Mouse (Mus musculus): ENCODE measurements around the gene Tbx3. TPM values are rescaled to one million over a fixed set of nuclear protein-coding genes. Genes with fewer than 3 reads are reported as not detected.

The Tbx3 gene
- polyA plus RNA-seq, 1 experiment from 2014 or later: 12.8 TPM

DNA sequence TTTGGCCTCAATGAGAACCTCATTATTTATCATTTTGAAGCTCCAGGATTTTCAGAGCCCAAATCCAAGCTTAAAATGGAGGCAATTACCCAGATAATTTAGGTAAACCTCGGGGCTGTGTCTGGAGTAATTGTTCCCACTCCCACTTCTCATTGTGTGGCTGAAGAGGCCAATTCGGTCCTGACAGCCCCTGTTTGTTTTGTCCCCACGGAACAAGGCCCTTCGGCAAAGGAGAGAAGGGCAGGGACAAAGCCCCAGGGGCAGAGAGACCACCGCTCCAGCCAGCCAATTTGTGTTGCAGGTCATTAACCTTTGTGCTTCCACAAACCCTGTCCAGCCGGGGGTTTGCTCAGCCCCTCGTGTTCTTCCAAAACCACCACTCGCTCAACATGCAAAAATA lies 24.4 kb downstream of the Tbx3 start:
- peaks cover 14% of the 10 kb centered on the region for H3K27me3 ChIP-seq (ENCODE audit: control insufficient read depth, insufficient read depth, low read length)
- ATAC-seq (replicated peaks; ENCODE audit: insufficient number of reproducible peaks, low FRiP score, low TSS enrichment): no peak
- WGBS (ENCODE audit: insufficient replicate concordance): 43% methylated on average over 8 of the region's 8 CpGs
- H3K36me3 ChIP-seq (ENCODE audit: control insufficient read depth, insufficient read depth, low read length): no peaks in the 10 kb centered on the region
- H3K9me3 ChIP-seq (replicated peaks; ENCODE audit: control insufficient read depth, low read length): no peaks in the 10 kb centered on the region
- no peaks in the 10 kb centered on the region for H3K4me1 ChIP-seq (ENCODE audit: control insufficient read depth, insufficient read depth, low read length)
- H3K27ac ChIP-seq (ENCODE audit: low read depth, low read length): no peak overlapping the region
- no peak overlapping the region for H3K4me2 ChIP-seq
- no peak overlapping the region for H3K4me3 ChIP-seq (ENCODE audit: low read depth, low read length)
- no peak overlapping the region for H3K9ac ChIP-seq (ENCODE audit: low read depth, low read length)

DNA sequence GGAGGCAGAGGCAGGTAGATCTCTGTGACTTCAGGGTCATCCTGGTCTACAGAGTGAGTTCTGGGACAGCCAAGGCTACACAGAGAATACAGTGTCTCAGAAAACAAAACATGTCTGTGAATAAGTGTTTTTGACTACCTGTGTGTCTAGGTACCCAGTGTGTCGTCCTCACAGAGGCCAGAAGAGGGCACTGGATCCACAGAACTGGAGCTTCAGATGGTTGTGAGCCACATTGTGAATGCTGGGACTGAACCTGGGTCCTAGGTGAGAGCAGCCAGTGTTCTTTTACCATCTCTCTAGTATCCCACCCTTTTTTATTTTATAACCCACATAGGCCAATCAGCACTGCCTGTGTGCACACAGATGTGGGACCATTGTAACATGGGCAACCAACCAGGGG lies 32.6 kb downstream of the Tbx3 start:
- Histone ChIP-seq H3K4me1 (ENCODE audit: control insufficient read depth, insufficient read depth, low read length) (0 out of 2 replicates have a peak, but pooled peaks cover 2% of the 10 kb centered on the region), H3K4me3 (ENCODE audit: low read depth, low read length) (no peak overlapping the region), H3K36me3 (ENCODE audit: control insufficient read depth, insufficient read depth, low read length) (no peaks in the 10 kb centered on the region), H3K27ac (ENCODE audit: low read depth, low read length) (no peak overlapping the region), H3K4me2 (no peak overlapping the region), H3K27me3 (ENCODE audit: control insufficient read depth, insufficient read depth, low read length) (peaks cover 21% of the 10 kb centered on the region), H3K9ac (ENCODE audit: low read depth, low read length) (no peak overlapping the region), H3K9me3 (replicated peaks; ENCODE audit: control insufficient read depth, low read length) (no peaks in the 10 kb centered on the region)
- ATAC-seq (replicated peaks; ENCODE audit: insufficient number of reproducible peaks, low FRiP score, low TSS enrichment): no peak
- 70% methylated on average over 1 of the region's 1 CpGs for WGBS (ENCODE audit: insufficient replicate concordance)

GRCm38 (mm10) chr5:119704900-119705299 lies 34.4 kb downstream of the Tbx3 start:
- WGBS (ENCODE audit: insufficient replicate concordance): 58% methylated on average over 7 of the region's 7 CpGs
- H3K9ac ChIP-seq (ENCODE audit: low read depth, low read length): no peak overlapping the region
- H3K27me3 ChIP-seq (ENCODE audit: control insufficient read depth, insufficient read depth, low read length): peaks cover 31% of the 10 kb centered on the region
- H3K9me3 ChIP-seq (replicated peaks; ENCODE audit: control insufficient read depth, low read length): no peaks in the 10 kb centered on the region
- H3K27ac ChIP-seq (ENCODE audit: low read depth, low read length): no peak overlapping the region
- H3K36me3 ChIP-seq (ENCODE audit: control insufficient read depth, insufficient read depth, low read length): no peaks in the 10 kb centered on the region
- H3K4me2 ChIP-seq: no peak overlapping the region
- ATAC-seq (replicated peaks; ENCODE audit: insufficient number of reproducible peaks, low FRiP score, low TSS enrichment): no peak
- H3K4me1 ChIP-seq (ENCODE audit: control insufficient read depth, insufficient read depth, low read length): 0 out of 2 replicates have a peak, but pooled peaks cover 2% of the 10 kb centered on the region
- H3K4me3 ChIP-seq (ENCODE audit: low read depth, low read length): no peak overlapping the region

GRCm38 (mm10) chr5:119706467-119706866 lies 36.0 kb downstream of the Tbx3 start:
- Histone ChIP-seq H3K4me1 (ENCODE audit: control insufficient read depth, insufficient read depth, low read length) (0 out of 2 replicates have a peak, but pooled peaks cover 2% of the 10 kb centered on the region), H3K27me3 (ENCODE audit: control insufficient read depth, insufficient read depth, low read length) (peaks cover 43% of the 10 kb centered on the region)

GRCm38 (mm10) chr5:119708850-119709585 lies 38.5 kb downstream of the Tbx3 start:
- Histone ChIP-seq H3K27ac (ENCODE audit: low read depth, low read length) (no peak overlapping the region), H3K4me2 (no peak overlapping the region), H3K36me3 (ENCODE audit: control insufficient read depth, insufficient read depth, low read length) (no peaks in the 10 kb centered on the region), H3K9ac (ENCODE audit: low read depth, low read length) (no peak overlapping the region), H3K9me3 (replicated peaks; ENCODE audit: control insufficient read depth, low read length) (no peaks in the 10 kb centered on the region), H3K27me3 (ENCODE audit: control insufficient read depth, insufficient read depth, low read length) (peaks cover 43% of the 10 kb centered on the region), H3K4me3 (ENCODE audit: low read depth, low read length) (no peak overlapping the region), H3K4me1 (ENCODE audit: control insufficient read depth, insufficient read depth, low read length) (0 out of 2 replicates have a peak, but pooled peaks cover 2% of the 10 kb centered on the region)
- 80% methylated on average over 14 of the region's 14 CpGs for WGBS (ENCODE audit: insufficient replicate concordance)
- ATAC-seq (replicated peaks; ENCODE audit: insufficient number of reproducible peaks, low FRiP score, low TSS enrichment): no peak

More at GRCm38 (mm10) chr5:119706467-119706866, 36.0 kb downstream of the Tbx3 start:
- H3K36me3 ChIP-seq (ENCODE audit: control insufficient read depth, insufficient read depth, low read length): no peaks in the 10 kb centered on the region
- no peak for ATAC-seq (replicated peaks; ENCODE audit: insufficient number of reproducible peaks, low FRiP score, low TSS enrichment)
- 1% methylated on average over 17 of the region's 17 CpGs for WGBS (ENCODE audit: insufficient replicate concordance)
- 0 out of 2 replicates have a peak overlapping the region, but pooled peaks have one; percentile 46 for H3K9ac ChIP-seq (ENCODE audit: low read depth, low read length)
- H3K27ac ChIP-seq (ENCODE audit: low read depth, low read length): no peak overlapping the region
- H3K9me3 ChIP-seq (replicated peaks; ENCODE audit: control insufficient read depth, low read length): no peaks in the 10 kb centered on the region
- H3K4me2 ChIP-seq: peak overlapping the region; percentile 70
- peak overlapping the region; percentile 35 for H3K4me3 ChIP-seq (ENCODE audit: low read depth, low read length)

GRCm38 (mm10) chr5:119709826-119710559 lies 39.5 kb downstream of the Tbx3 start:
- 21% methylated on average over 18 of the region's 18 CpGs for WGBS (ENCODE audit: insufficient replicate concordance)
- no peak overlapping the region for H3K4me3 ChIP-seq (ENCODE audit: low read depth, low read length)
- no peaks in the 10 kb centered on the region for H3K9me3 ChIP-seq (replicated peaks; ENCODE audit: control insufficient read depth, low read length)
- no peak overlapping the region for H3K4me2 ChIP-seq
- no peaks in the 10 kb centered on the region for H3K36me3 ChIP-seq (ENCODE audit: control insufficient read depth, insufficient read depth, low read length)
- no peak overlapping the region for H3K27ac ChIP-seq (ENCODE audit: low read depth, low read length)
- 0 out of 2 replicates have a peak, but pooled peaks cover 2% of the 10 kb centered on the region for H3K4me1 ChIP-seq (ENCODE audit: control insufficient read depth, insufficient read depth, low read length)
- H3K9ac ChIP-seq (ENCODE audit: low read depth, low read length): no peak overlapping the region
- ATAC-seq (replicated peaks; ENCODE audit: insufficient number of reproducible peaks, low FRiP score, low TSS enrichment): no peak
- H3K27me3 ChIP-seq (ENCODE audit: control insufficient read depth, insufficient read depth, low read length): peaks cover 43% of the 10 kb centered on the region

- H3K27me3 ChIP-seq (ENCODE audit: control insufficient read depth, insufficient read depth, low read length): peaks cover 42% of the 10 kb centered on the region
Observed at GRCm38 (mm10) chr5:119710756-119711155, 40.3 kb downstream of the Tbx3 start.

GRCm38 (mm10) chr5:119711626-119712025 lies 41.2 kb downstream of the Tbx3 start:
- no peak overlapping the region for H3K4me3 ChIP-seq (ENCODE audit: low read depth, low read length)
- no peak overlapping the region for H3K9ac ChIP-seq (ENCODE audit: low read depth, low read length)
- H3K9me3 ChIP-seq (replicated peaks; ENCODE audit: control insufficient read depth, low read length): no peaks in the 10 kb centered on the region
- H3K36me3 ChIP-seq (ENCODE audit: control insufficient read depth, insufficient read depth, low read length): no peaks in the 10 kb centered on the region
- peaks cover 35% of the 10 kb centered on the region for H3K27me3 ChIP-seq (ENCODE audit: control insufficient read depth, insufficient read depth, low read length)
- no peak for ATAC-seq (replicated peaks; ENCODE audit: insufficient number of reproducible peaks, low FRiP score, low TSS enrichment)
- H3K27ac ChIP-seq (ENCODE audit: low read depth, low read length): no peak overlapping the region
- H3K4me2 ChIP-seq: no peak overlapping the region
- no peaks in the 10 kb centered on the region for H3K4me1 ChIP-seq (ENCODE audit: control insufficient read depth, insufficient read depth, low read length)
- 90% methylated on average over 5 of the region's 5 CpGs for WGBS (ENCODE audit: insufficient replicate concordance)

More at GRCm38 (mm10) chr5:119710756-119711155, 40.3 kb downstream of the Tbx3 start:
- Histone ChIP-seq H3K4me2 (no peak overlapping the region), H3K27ac (ENCODE audit: low read depth, low read length) (no peak overlapping the region), H3K4me1 (ENCODE audit: control insufficient read depth, insufficient read depth, low read length) (0 out of 2 replicates have a peak, but pooled peaks cover 2% of the 10 kb centered on the region), H3K4me3 (ENCODE audit: low read depth, low read length) (no peak overlapping the region), H3K9me3 (replicated peaks; ENCODE audit: control insufficient read depth, low read length) (no peaks in the 10 kb centered on the region), H3K9ac (ENCODE audit: low read depth, low read length) (no peak overlapping the region), H3K36me3 (ENCODE audit: control insufficient read depth, insufficient read depth, low read length) (no peaks in the 10 kb centered on the region)
- ATAC-seq (replicated peaks; ENCODE audit: insufficient number of reproducible peaks, low FRiP score, low TSS enrichment): no peak
- 28% methylated on average over 7 of the region's 7 CpGs for WGBS (ENCODE audit: insufficient replicate concordance)

Data from heart, embryonic 11.5 days (tissue).